Mouse (Mus musculus): ENCODE results near the gene Lrrc45. TPM values are rescaled to one million over a fixed set of nuclear protein-coding genes. Genes with fewer than 3 reads are reported as not detected.

The Lrrc45 gene
- polyA plus RNA-seq, 1 experiment from 2014 or later, result 86.6 TPM

GRCm38 (mm10) chr11:120721124-120722066 is 7.7 kb downstream of the Lrrc45 start, which contains the start of gene Rac3:
Gene Rac3 (plus strand): TSS chr11:120721470.
- ATAC-seq, result peak; percentile 90
- H3K9ac ChIP-seq (ENCODE audit: low read depth, low read length), result peak within 1 kb of the TSS; percentile 79
- H3K4me3 ChIP-seq (ENCODE audit: low read depth, low read length), result peak within 1 kb of the TSS; percentile 59
- peaks cover 9% of the 10 kb centered on the region for H3K4me1 ChIP-seq (ENCODE audit: control insufficient read depth, insufficient read depth, low read length)
- no peaks in the 10 kb centered on the region for H3K27me3 ChIP-seq (ENCODE audit: control insufficient read depth, insufficient read depth, low read depth, low read length)
- H3K9me3 ChIP-seq (replicated peaks; ENCODE audit: control insufficient read depth, low read length, poor library complexity, severe bottlenecking), result no peaks in the 10 kb centered on the region
- peak within 1 kb of the TSS; percentile 69 for H3K4me2 ChIP-seq (ENCODE audit: low read length)
- peaks cover 7% of the 10 kb centered on the region for H3K36me3 ChIP-seq (ENCODE audit: control insufficient read depth, insufficient read depth, low read length)
- H3K27ac ChIP-seq (ENCODE audit: low read length), result peak within 1 kb of the TSS; percentile 76
- WGBS, result under 1% methylated on average over 82 of the region's 90 CpGs

GRCm38 (mm10) chr11:120722067-120722630 is 8.4 kb downstream of the Lrrc45 start:
- peak overlapping the region; percentile 76 for H3K27ac ChIP-seq (ENCODE audit: low read length)

GRCm38 (mm10) chr11:120722761-120723382 is 9.1 kb downstream of the Lrrc45 start:
- no peak overlapping the region for H3K27ac ChIP-seq (ENCODE audit: low read length)
- no peaks in the 10 kb centered on the region for H3K27me3 ChIP-seq (ENCODE audit: control insufficient read depth, insufficient read depth, low read depth, low read length)
- WGBS, result 90% methylated on average over 11 of the region's 11 CpGs
- ATAC-seq, result no peak
- no peaks in the 10 kb centered on the region for H3K9me3 ChIP-seq (replicated peaks; ENCODE audit: control insufficient read depth, low read length, poor library complexity, severe bottlenecking)
- H3K4me2 ChIP-seq (ENCODE audit: low read length), result peak overlapping the region; percentile 69
- H3K36me3 ChIP-seq (ENCODE audit: control insufficient read depth, insufficient read depth, low read length), result peaks cover 7% of the 10 kb centered on the region
- H3K9ac ChIP-seq (ENCODE audit: low read depth, low read length), result no peak overlapping the region; the same call in none of the 2 replicates
- peaks cover 16% of the 10 kb centered on the region for H3K4me1 ChIP-seq (ENCODE audit: control insufficient read depth, insufficient read depth, low read length)
- peak overlapping the region; percentile 59; the same call in 1 of the 2 replicates for H3K4me3 ChIP-seq (ENCODE audit: low read depth, low read length)

More at GRCm38 (mm10) chr11:120722067-120722630, 8.4 kb downstream of the Lrrc45 start:
- peak overlapping the region; percentile 59 for H3K4me3 ChIP-seq (ENCODE audit: low read depth, low read length)
- WGBS, result 20% methylated on average over 21 of the region's 21 CpGs
- H3K9me3 ChIP-seq (replicated peaks; ENCODE audit: control insufficient read depth, low read length, poor library complexity, severe bottlenecking), result no peaks in the 10 kb centered on the region
- no peak for ATAC-seq
- H3K9ac ChIP-seq (ENCODE audit: low read depth, low read length), result peak overlapping the region; percentile 79
- peaks cover 16% of the 10 kb centered on the region for H3K4me1 ChIP-seq (ENCODE audit: control insufficient read depth, insufficient read depth, low read length)
- no peaks in the 10 kb centered on the region for H3K27me3 ChIP-seq (ENCODE audit: control insufficient read depth, insufficient read depth, low read depth, low read length)
- H3K36me3 ChIP-seq (ENCODE audit: control insufficient read depth, insufficient read depth, low read length), result peaks cover 7% of the 10 kb centered on the region
- peak overlapping the region; percentile 69 for H3K4me2 ChIP-seq (ENCODE audit: low read length)

DNA sequence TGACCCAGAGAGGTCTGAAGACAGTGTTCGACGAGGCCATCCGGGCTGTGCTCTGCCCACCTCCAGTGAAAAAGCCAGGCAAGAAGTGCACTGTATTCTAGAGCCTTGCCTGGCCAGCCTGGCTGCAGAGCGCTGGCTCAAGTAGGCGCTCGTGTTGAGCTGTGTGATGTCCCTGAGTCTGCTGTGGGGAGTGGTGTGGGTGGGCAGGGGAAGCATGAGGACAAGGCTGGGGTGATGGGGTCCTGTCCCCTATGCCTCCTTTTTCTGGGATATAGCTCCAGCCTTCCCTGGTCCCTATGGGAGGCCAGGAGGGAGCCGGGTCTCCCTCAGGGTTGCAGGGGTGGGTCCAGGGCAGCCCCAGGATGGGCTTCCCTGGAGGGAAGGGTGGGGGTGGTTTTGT is 9.8 kb downstream of the Lrrc45 start:
- Histone ChIP-seq H3K4me3 (ENCODE audit: low read depth, low read length) (no peak overlapping the region), H3K27me3 (ENCODE audit: control insufficient read depth, insufficient read depth, low read depth, low read length) (no peaks in the 10 kb centered on the region), H3K9ac (ENCODE audit: low read depth, low read length) (no peak overlapping the region), H3K36me3 (ENCODE audit: control insufficient read depth, insufficient read depth, low read length) (peaks cover 3% of the 10 kb centered on the region), H3K27ac (ENCODE audit: low read length) (no peak overlapping the region), H3K4me2 (ENCODE audit: low read length) (no peak overlapping the region), H3K9me3 (replicated peaks; ENCODE audit: control insufficient read depth, low read length, poor library complexity, severe bottlenecking) (no peaks in the 10 kb centered on the region), H3K4me1 (ENCODE audit: control insufficient read depth, insufficient read depth, low read length) (peaks cover 16% of the 10 kb centered on the region)
- ATAC-seq, result no peak
- WGBS, result 82% methylated on average over 7 of the region's 7 CpGs

GRCm38 (mm10) chr11:120726243-120727168 is 12.8 kb downstream of the Lrrc45 start:
- Histone ChIP-seq H3K4me1 (ENCODE audit: control insufficient read depth, insufficient read depth, low read length) (peaks cover 14% of the 10 kb centered on the region), H3K27ac (ENCODE audit: low read length) (no peak overlapping the region), H3K36me3 (ENCODE audit: control insufficient read depth, insufficient read depth, low read length) (no peaks in the 10 kb centered on the region), H3K4me2 (ENCODE audit: low read length) (peak overlapping the region; percentile 83), H3K9me3 (replicated peaks; ENCODE audit: control insufficient read depth, low read length, poor library complexity, severe bottlenecking) (no peaks in the 10 kb centered on the region), H3K4me3 (ENCODE audit: low read depth, low read length) (peak overlapping the region; percentile 47), H3K9ac (ENCODE audit: low read depth, low read length) (peak overlapping the region; percentile 64), H3K27me3 (ENCODE audit: control insufficient read depth, insufficient read depth, low read depth, low read length) (no peaks in the 10 kb centered on the region; the same call in 1 of the 2 replicates)
- WGBS, result 19% methylated on average over 34 of the region's 36 CpGs
- ATAC-seq, result no peak

DNA sequence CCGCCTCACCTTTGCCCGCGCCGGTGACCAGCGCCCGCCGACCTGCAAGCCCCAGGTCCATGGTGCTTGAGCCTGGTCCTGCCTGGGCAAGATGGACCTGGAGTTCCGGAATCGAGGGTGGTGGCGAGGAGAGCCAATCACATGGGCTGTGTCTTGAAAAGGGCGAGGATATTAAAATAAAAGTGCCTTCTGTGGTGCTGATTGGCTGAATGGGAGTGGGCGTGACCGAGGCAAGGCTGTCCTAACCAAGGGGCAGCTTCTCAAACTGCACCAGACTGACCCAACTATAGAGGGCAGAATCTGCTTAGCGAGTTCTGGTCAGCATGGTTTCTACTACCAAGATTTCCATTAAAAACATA is 13.4 kb downstream of the Lrrc45 start, which contains the start of gene Dcxr:
Gene Dcxr (minus strand): TSS at position 113 of the 359 bp plus-strand sequence.
- Histone ChIP-seq H3K36me3 (ENCODE audit: control insufficient read depth, insufficient read depth, low read length) (no peaks in the 10 kb centered on the region), H3K4me3 (ENCODE audit: low read depth, low read length) (peak within 1 kb of the TSS; percentile 47), H3K9me3 (replicated peaks; ENCODE audit: control insufficient read depth, low read length, poor library complexity, severe bottlenecking) (no peaks in the 10 kb centered on the region), H3K4me1 (ENCODE audit: control insufficient read depth, insufficient read depth, low read length) (peaks cover 14% of the 10 kb centered on the region), H3K27me3 (ENCODE audit: control insufficient read depth, insufficient read depth, low read depth, low read length) (no peaks in the 10 kb centered on the region; the same call in 1 of the 2 replicates), H3K27ac (ENCODE audit: low read length) (no peak within 1 kb of the TSS), H3K9ac (ENCODE audit: low read depth, low read length) (peak within 1 kb of the TSS; percentile 64), H3K4me2 (ENCODE audit: low read length) (peak within 1 kb of the TSS; percentile 83)
- WGBS, result 0% methylated on average over 14 of the region's 14 CpGs
- peak; percentile 79 for ATAC-seq

DNA sequence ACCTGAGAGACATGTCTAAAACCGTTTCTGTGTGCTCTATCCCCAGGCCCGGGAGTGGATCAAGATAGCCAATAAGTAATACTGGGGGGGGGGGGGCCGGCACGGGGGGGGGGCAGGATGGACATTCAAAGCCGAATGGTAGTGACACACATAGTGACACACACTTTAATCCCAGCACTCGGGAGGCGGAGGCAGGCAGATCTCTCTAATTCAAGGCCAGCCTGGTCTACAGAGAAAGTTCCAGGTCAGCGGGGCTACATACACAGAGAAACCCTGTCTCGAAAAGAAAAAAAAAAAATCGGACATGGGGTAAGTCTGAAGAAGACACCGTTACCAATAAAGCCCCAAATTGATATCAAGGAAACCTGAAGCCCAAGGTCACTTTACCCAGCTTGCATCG is 13.8 kb downstream of the Lrrc45 start:
- no peaks in the 10 kb centered on the region for H3K9me3 ChIP-seq (replicated peaks; ENCODE audit: control insufficient read depth, low read length, poor library complexity, severe bottlenecking)
- H3K4me2 ChIP-seq (ENCODE audit: low read length), result no peak overlapping the region
- H3K27ac ChIP-seq (ENCODE audit: low read length), result no peak overlapping the region
- H3K4me3 ChIP-seq (ENCODE audit: low read depth, low read length), result no peak overlapping the region
- ATAC-seq, result no peak
- 61% methylated on average over 12 of the region's 12 CpGs for WGBS
- peaks cover 11% of the 10 kb centered on the region for H3K4me1 ChIP-seq (ENCODE audit: control insufficient read depth, insufficient read depth, low read length)
- no peak overlapping the region for H3K9ac ChIP-seq (ENCODE audit: low read depth, low read length)
- H3K36me3 ChIP-seq (ENCODE audit: control insufficient read depth, insufficient read depth, low read length), result no peaks in the 10 kb centered on the region
- H3K27me3 ChIP-seq (ENCODE audit: control insufficient read depth, insufficient read depth, low read depth, low read length), result no peaks in the 10 kb centered on the region; the same call in 1 of the 2 replicates

Measured in midbrain, embryonic 16.5 days (tissue).